Mouse (Mus musculus): ENCODE data around the gene Tor1a.

GRCm38 (mm10) chr2:30965627-30966026 is 2.1 kb downstream of the Tor1a start:
- TF ChIP-seq HCFC1 (IDR thresholded peaks at IDR 0.05; ENCODE audit: borderline replicate concordance, insufficient read depth, low read length): no peak
- no peak for TF ChIP-seq ZC3H11A (IDR thresholded peaks at IDR 0.05; ENCODE audit: borderline replicate concordance, low read depth, low read length)

Measured in ES-E14 (cell line).